Mouse (Mus musculus): ENCODE results near the gene Dyrk3. TPM values are rescaled to one million over a fixed set of nuclear protein-coding genes. Genes with fewer than 3 reads are reported as not detected.
"Not testable (repeated sequence)": the region's sequence is repeated elsewhere in the genome, so short reads cannot be mapped to it uniquely, and the experiment has no call there.

Gene Dyrk3
- polyA plus RNA-seq, 1 experiment from 2014 or later: 18.7 TPM

DNA sequence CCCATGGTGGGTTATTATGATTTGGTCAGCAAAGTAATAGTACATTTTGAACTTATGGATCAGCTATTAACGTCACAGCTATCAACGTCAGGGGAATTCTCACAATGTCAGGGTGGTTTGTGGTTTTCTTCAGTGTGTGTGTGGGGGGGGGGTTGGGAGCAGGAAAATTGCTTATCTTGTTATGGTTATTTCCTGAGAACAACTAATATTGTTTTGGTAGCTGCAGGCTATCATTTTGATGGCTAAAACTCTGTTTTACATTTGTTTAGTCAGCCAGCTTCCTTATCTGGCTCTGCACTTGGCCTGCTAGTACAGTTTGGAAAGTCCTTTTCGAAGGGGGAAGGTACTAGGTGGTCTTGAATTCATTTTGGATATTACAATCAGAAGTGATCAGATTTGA is 7.1 kb upstream of the Dyrk3 start:
- not testable (repeated sequence) for H3K36me3 ChIP-seq (ENCODE audit: control insufficient read depth, insufficient read depth, low read length); H3K27ac ChIP-seq (replicated peaks; ENCODE audit: low read depth, low read length); H3K4me1 ChIP-seq (ENCODE audit: control insufficient read depth, insufficient read depth, low read length); H3K9me3 ChIP-seq (ENCODE audit: control insufficient read depth, low read length); DNase-seq; H3K4me2 ChIP-seq (ENCODE audit: low read length); ATAC-seq (ENCODE audit: low FRiP score, low TSS enrichment); H3K4me3 ChIP-seq (replicated peaks; ENCODE audit: low read depth, low read length); H3K27me3 ChIP-seq (ENCODE audit: control insufficient read depth, insufficient read depth, low read length); H3K9ac ChIP-seq (replicated peaks; ENCODE audit: low read length)
- WGBS: 88% methylated on average over 3 of the region's 3 CpGs

DNA sequence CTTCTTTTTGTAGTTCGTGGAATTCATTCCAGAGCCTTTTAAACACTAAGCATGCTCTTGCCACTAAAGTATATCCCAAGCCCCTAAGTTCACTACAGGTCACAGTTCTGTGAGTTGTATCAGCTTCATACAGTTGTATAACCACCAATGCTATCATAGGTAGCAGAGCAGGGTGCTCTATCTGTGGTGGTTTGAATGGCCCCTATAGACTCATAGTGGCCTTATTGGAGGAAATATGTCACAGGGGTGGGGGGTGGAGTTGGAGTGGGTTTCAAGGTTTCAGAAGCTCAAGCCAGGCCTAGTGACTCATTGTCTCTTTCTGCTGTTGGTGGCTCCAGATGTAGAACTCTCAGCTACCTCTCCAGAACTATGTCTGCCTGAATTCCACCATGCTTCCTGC is 4.3 kb upstream of the Dyrk3 start:
- Histone ChIP-seq H3K36me3 (ENCODE audit: control insufficient read depth, insufficient read depth, low read length) (no peaks in the 10 kb centered on the region), H3K9ac (replicated peaks; ENCODE audit: low read length) (no peak overlapping the region), H3K27me3 (ENCODE audit: control insufficient read depth, insufficient read depth, low read length) (no peaks in the 10 kb centered on the region), H3K9me3 (ENCODE audit: control insufficient read depth, low read length) (no peaks in the 10 kb centered on the region), H3K4me1 (ENCODE audit: control insufficient read depth, insufficient read depth, low read length) (0 out of 2 replicates have a peak, but pooled peaks cover 5% of the 10 kb centered on the region), H3K4me3 (replicated peaks; ENCODE audit: low read depth, low read length) (no peak overlapping the region), H3K27ac (replicated peaks; ENCODE audit: low read depth, low read length) (no peak overlapping the region), H3K4me2 (ENCODE audit: low read length) (no peak overlapping the region)
- ATAC-seq (ENCODE audit: low FRiP score, low TSS enrichment) (no peak), DNase-seq (no peak)
- WGBS: 78% methylated on average over 1 of the region's 1 CpGs

DNA sequence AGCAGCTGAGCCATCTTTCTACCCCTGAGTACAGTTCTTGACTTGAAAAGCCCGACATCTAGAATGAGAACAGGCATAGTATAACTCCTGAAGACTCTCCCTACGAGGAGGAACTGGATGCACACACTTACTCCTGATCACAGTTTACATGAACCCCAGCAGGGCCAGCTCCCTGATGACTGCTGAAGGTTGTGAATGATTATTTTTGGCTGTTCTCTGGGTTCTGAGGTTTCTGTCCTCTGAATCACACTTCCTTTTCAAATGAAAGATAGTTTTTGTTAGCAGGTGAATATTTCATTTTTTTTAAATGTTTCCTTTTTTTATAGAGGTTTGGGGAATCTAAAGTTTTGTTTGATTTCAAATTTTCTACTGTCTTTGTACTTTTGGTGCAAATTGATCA is 3.3 kb upstream of the Dyrk3 start:
- no peaks in the 10 kb centered on the region for H3K36me3 ChIP-seq (ENCODE audit: control insufficient read depth, insufficient read depth, low read length)
- DNase-seq (no peak), ATAC-seq (ENCODE audit: low FRiP score, low TSS enrichment) (no peak)
- H3K9me3 ChIP-seq (ENCODE audit: control insufficient read depth, low read length): no peaks in the 10 kb centered on the region
- 75% methylated on average over 2 of the region's 2 CpGs for WGBS
- H3K9ac ChIP-seq (replicated peaks; ENCODE audit: low read length): no peak overlapping the region
- no peak overlapping the region for H3K4me2 ChIP-seq (ENCODE audit: low read length)
- H3K27me3 ChIP-seq (ENCODE audit: control insufficient read depth, insufficient read depth, low read length): no peaks in the 10 kb centered on the region
- no peak overlapping the region for H3K27ac ChIP-seq (replicated peaks; ENCODE audit: low read depth, low read length)
- no peak overlapping the region for H3K4me3 ChIP-seq (replicated peaks; ENCODE audit: low read depth, low read length)
- peaks cover 11% of the 10 kb centered on the region for H3K4me1 ChIP-seq (ENCODE audit: control insufficient read depth, insufficient read depth, low read length)

DNA sequence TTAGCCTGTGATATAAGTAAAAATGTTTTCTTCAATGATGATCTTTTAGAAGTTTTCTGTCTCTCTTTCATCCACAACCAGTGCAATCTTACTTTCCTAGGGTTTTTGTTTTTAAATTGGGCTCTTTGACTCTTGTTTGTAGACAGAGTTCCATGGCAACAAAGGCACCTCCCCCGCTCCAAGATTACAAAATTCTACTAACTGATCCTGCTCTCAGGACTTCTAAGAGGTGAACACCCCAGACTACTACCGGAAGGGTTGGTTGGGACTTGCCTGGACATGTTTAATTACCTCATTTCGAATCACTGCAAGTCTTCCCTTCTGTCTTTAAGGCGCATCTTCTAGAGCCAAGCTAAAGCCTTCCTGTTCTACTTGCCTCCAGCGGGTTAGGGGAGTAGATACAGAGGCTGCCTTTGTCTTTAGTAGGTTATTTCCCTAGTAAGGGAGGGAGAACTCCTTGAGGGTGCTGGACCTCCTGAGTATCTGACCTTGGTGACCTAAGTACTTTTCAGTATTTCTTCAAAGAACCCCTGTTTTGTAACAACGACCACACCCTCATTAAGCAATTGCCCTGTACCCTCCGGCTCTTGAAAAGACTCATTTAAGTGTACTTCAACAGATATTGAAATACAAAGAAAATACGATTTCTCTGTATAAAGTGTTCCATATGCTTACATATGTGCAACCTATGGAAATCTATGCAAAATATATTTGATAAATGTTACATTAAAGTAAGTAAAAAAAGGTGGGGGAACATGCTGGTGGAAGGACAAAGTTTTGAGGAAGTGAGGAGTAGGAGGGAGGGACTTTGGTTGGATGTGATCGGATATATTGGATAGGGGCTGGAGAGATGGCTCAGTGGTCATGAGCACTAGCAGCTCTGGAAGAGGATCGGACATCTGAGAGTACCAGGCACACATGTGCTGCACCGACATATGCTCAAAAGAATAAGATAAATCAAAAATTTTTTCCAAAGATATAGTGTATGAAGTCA is 1.3 kb upstream of the Dyrk3 start:
- Histone ChIP-seq H3K4me3 (replicated peaks; ENCODE audit: low read depth, low read length) (peak overlapping the region; percentile 80), H3K4me2 (ENCODE audit: low read length) (peak overlapping the region; percentile 85), H3K27me3 (ENCODE audit: control insufficient read depth, insufficient read depth, low read length) (no peaks in the 10 kb centered on the region), H3K9me3 (ENCODE audit: control insufficient read depth, low read length) (no peaks in the 10 kb centered on the region), H3K36me3 (ENCODE audit: control insufficient read depth, insufficient read depth, low read length) (no peaks in the 10 kb centered on the region), H3K9ac (replicated peaks; ENCODE audit: low read length) (no peak overlapping the region; the same call in 1 of the 2 replicates), H3K27ac (replicated peaks; ENCODE audit: low read depth, low read length) (peak overlapping the region; percentile 93; the same call in 1 of the 2 replicates), H3K4me1 (ENCODE audit: control insufficient read depth, insufficient read depth, low read length) (peaks cover 29% of the 10 kb centered on the region)
- ATAC-seq (ENCODE audit: low FRiP score, low TSS enrichment) (no peak), DNase-seq (no peak)
- 79% methylated on average over 11 of the region's 11 CpGs for WGBS

DNA sequence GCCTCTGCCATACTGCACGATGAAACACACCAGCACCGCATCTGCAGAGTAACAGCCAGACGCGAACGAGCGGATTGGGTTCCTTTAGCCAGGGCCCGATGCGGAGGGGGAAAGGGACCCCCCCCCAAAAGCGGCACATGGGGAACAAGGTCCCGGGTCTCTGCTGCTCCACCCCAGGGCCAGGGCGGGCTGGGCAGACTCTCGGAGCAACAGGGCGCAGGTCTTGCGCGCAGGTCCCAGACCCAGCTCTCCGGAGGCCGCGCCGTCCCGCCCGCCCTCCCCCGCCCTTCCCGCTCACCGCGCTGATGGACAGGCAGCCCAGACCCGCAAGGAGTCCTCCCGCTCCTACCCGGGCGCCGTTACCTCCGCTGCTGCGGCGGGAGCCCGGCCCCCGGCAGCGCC is 422 bp downstream of the Dyrk3 start:
- ATAC-seq (ENCODE audit: low FRiP score, low TSS enrichment) (peak; percentile 89), DNase-seq (no peak)
- Histone ChIP-seq H3K27ac (replicated peaks; ENCODE audit: low read depth, low read length) (peak overlapping the region; percentile 93), H3K36me3 (ENCODE audit: control insufficient read depth, insufficient read depth, low read length) (no peaks in the 10 kb centered on the region), H3K9ac (replicated peaks; ENCODE audit: low read length) (peak overlapping the region; percentile 74), H3K9me3 (ENCODE audit: control insufficient read depth, low read length) (no peaks in the 10 kb centered on the region), H3K4me1 (ENCODE audit: control insufficient read depth, insufficient read depth, low read length) (peaks cover 34% of the 10 kb centered on the region), H3K4me2 (ENCODE audit: low read length) (peak overlapping the region; percentile 85), H3K4me3 (replicated peaks; ENCODE audit: low read depth, low read length) (peak overlapping the region; percentile 80), H3K27me3 (ENCODE audit: control insufficient read depth, insufficient read depth, low read length) (no peaks in the 10 kb centered on the region)
- WGBS: under 1% methylated on average over 31 of the region's 36 CpGs

DNA sequence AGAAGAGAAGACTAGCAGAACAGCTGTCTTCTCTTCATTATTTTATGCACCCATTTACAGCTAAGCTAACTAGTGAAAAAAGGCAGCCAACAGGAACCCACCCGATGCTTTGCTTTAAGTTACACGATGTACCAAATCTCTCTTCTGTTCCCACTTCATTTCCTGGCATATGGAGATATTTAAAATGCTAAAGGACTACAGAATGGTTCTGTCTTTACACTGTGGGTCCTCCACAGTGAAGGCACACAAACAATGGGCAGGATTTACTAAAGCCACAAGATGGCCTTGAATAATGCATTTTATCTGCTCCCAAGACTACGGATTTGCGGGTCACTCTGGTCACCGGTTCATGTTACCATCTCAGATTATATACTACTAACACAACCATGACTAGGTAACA is 1.0 kb downstream of the Dyrk3 start:
- no peaks in the 10 kb centered on the region for H3K27me3 ChIP-seq (ENCODE audit: control insufficient read depth, insufficient read depth, low read length)
- peak overlapping the region; percentile 74 for H3K9ac ChIP-seq (replicated peaks; ENCODE audit: low read length)
- WGBS: 2% methylated on average over 5 of the region's 5 CpGs
- peak; percentile 61 for DNase-seq
- peak overlapping the region; percentile 80 for H3K4me3 ChIP-seq (replicated peaks; ENCODE audit: low read depth, low read length)
- H3K4me1 ChIP-seq (ENCODE audit: control insufficient read depth, insufficient read depth, low read length): peaks cover 34% of the 10 kb centered on the region
- H3K36me3 ChIP-seq (ENCODE audit: control insufficient read depth, insufficient read depth, low read length): no peaks in the 10 kb centered on the region
- no peaks in the 10 kb centered on the region for H3K9me3 ChIP-seq (ENCODE audit: control insufficient read depth, low read length)
- peak overlapping the region; percentile 85 for H3K4me2 ChIP-seq (ENCODE audit: low read length)
- H3K27ac ChIP-seq (replicated peaks; ENCODE audit: low read depth, low read length): peak overlapping the region; percentile 20; the same call in 1 of the 2 replicates
- no peak for ATAC-seq (ENCODE audit: low FRiP score, low TSS enrichment)

DNA sequence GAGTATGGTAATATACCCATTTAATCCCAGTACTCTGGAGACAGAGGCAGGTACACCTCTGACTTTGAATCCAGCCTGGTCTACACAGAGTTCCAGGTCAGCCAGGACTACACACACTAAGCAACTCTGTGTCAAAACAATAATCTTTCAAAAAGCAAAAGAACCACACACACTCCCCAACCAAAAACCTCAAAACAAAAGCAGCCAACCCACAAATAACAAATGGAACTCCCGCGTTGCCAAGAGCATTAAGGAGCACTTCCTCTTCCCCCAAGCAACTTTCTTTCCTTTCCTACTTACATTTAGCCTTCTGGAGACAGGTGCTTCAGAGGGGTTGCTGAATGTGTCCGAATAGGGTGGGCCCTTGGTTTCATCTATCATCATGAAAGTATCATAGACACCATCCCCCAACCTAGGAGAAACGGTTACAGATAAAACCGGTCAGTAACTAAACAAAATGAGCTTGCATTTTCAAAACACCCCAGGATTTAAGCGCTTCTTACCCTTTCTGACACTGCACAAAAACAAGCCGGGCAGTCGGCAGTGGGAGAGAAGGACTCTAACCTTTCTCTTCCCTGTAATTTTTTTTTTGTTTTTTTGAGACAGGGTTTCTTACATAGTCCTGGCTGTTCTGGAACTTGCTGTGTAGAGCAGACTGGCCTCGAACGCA is 2.0 kb downstream of the Dyrk3 start:
- Histone ChIP-seq H3K4me1 (ENCODE audit: control insufficient read depth, insufficient read depth, low read length) (peaks cover 34% of the 10 kb centered on the region), H3K4me3 (replicated peaks; ENCODE audit: low read depth, low read length) (peak overlapping the region; percentile 80; the same call in 1 of the 2 replicates), H3K36me3 (ENCODE audit: control insufficient read depth, insufficient read depth, low read length) (no peaks in the 10 kb centered on the region), H3K9me3 (ENCODE audit: control insufficient read depth, low read length) (no peaks in the 10 kb centered on the region), H3K4me2 (ENCODE audit: low read length) (peak overlapping the region; percentile 85), H3K27me3 (ENCODE audit: control insufficient read depth, insufficient read depth, low read length) (no peaks in the 10 kb centered on the region), H3K27ac (replicated peaks; ENCODE audit: low read depth, low read length) (no peak overlapping the region), H3K9ac (replicated peaks; ENCODE audit: low read length) (peak overlapping the region; percentile 29; the same call in 1 of the 2 replicates)
- 85% methylated on average over 10 of the region's 10 CpGs for WGBS
- DNase-seq (no peak), ATAC-seq (ENCODE audit: low FRiP score, low TSS enrichment) (no peak)

DNA sequence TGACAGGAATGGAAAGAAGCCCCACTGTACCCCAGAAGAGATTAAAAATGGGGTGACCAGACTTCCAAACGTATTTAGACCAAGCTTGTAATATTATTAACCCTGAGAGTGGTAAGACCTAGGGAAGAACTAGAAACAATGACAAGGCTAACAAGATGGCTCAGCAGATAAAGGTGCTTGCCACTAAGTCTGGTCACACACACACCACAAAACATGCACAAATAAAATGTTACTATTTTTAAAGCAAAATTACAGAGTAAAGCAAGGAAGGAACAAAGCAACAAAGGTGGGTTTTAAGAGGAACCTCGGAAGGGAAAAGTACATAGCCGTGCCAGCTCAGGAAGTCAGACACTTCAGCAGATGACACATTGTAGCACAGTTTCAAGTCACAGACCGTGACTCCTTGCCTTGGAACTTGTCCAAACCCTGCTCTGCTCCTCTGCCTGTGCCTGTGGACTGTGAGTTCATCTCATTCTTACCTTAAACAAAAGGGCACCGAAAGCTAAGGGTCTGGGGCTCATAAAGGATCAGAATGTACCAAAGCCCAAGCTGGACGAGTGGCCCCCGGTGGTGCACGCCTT is 3.1 kb downstream of the Dyrk3 start:
- no peak overlapping the region for H3K4me3 ChIP-seq (replicated peaks; ENCODE audit: low read depth, low read length)
- no peak overlapping the region for H3K27ac ChIP-seq (replicated peaks; ENCODE audit: low read depth, low read length)
- ATAC-seq (ENCODE audit: low FRiP score, low TSS enrichment) (no peak), DNase-seq (no peak)
- H3K4me1 ChIP-seq (ENCODE audit: control insufficient read depth, insufficient read depth, low read length): peaks cover 34% of the 10 kb centered on the region
- 41% methylated on average over 8 of the region's 8 CpGs for WGBS
- peak overlapping the region; percentile 85 for H3K4me2 ChIP-seq (ENCODE audit: low read length)
- no peaks in the 10 kb centered on the region for H3K9me3 ChIP-seq (ENCODE audit: control insufficient read depth, low read length)
- H3K36me3 ChIP-seq (ENCODE audit: control insufficient read depth, insufficient read depth, low read length): peaks cover 6% of the 10 kb centered on the region
- H3K9ac ChIP-seq (replicated peaks; ENCODE audit: low read length): no peak overlapping the region; the same call in 1 of the 2 replicates
- no peaks in the 10 kb centered on the region for H3K27me3 ChIP-seq (ENCODE audit: control insufficient read depth, insufficient read depth, low read length)

All from midbrain, embryonic 14.5 days (tissue).